In the genomic region with DNA sequence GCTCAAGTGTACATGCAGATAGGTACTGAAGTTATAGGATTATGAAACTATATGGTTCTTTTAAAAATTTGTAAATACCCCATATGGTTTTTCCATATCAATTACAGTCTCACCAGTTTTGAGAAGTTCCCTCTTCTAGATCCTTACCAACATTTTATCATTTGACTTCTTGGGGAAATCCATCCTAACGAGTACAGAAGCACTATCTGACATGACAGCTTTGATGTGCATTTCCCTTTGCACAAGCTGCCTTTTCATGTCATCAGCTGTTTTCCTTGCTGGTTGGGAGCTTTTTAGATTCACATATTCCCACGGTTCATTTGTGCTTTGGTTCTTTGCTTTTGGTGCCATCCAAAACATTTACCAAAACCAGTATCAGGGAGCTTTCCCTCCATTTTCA, we compare ENCODE assay signal across 28 mouse cellular contexts.
"Had no signal": no experiment of that assay in that cellular context is flagged by ENCODE, and none has a peak within 500 bp of the region (broad histone marks: within the 10 kb centered on the region; RNA-seq: fewer than 3 reads in every experiment).

No protein-coding gene starts in this region.

- H3K27me3 ChIP-seq: limb, embryonic 12.5 days; limb, embryonic 13.5 days; limb, embryonic 15.5 days; liver, embryonic 12.5 days; liver, embryonic 13.5 days; liver, embryonic 15.5 days; lung, embryonic 15.5 days; megakaryocyte, embryonic 14.5 days; midbrain, embryonic 12.5 days; midbrain, embryonic 13.5 days; midbrain, embryonic 15.5 days; neural tube, embryonic 12.5 days had no signal

- H3K9me3 ChIP-seq: limb, embryonic 10.5 days; limb, embryonic 15.5 days; liver, embryonic 12.5 days; liver, embryonic 13.5 days; liver, embryonic 15.5 days; lung, embryonic 15.5 days; megakaryocyte, embryonic 14.5 days; midbrain, embryonic 15.5 days had no signal

- H3K9ac ChIP-seq: limb, embryonic 12.5 days; limb, embryonic 13.5 days; limb, embryonic 15.5 days; liver, embryonic 12.5 days; liver, embryonic 13.5 days; liver, embryonic 14.5 days; liver, embryonic 15.5 days; liver, postnatal 0 days; lung, embryonic 14.5 days; lung, embryonic 15.5 days; midbrain, embryonic 12.5 days; midbrain, embryonic 13.5 days; midbrain, embryonic 15.5 days; neural tube, embryonic 12.5 days had no signal

- H3K27ac ChIP-seq: limb, embryonic 10.5 days; limb, embryonic 12.5 days; limb, embryonic 13.5 days; limb, embryonic 15.5 days; liver, embryonic 12.5 days; liver, embryonic 13.5 days; liver, embryonic 14.5 days; liver, embryonic 15.5 days; lung, embryonic 15.5 days; macrophage; midbrain, embryonic 10.5 days; midbrain, embryonic 12.5 days; midbrain, embryonic 13.5 days; midbrain, embryonic 15.5 days; neural tube, embryonic 12.5 days had no signal

- H3K36me3 ChIP-seq: liver, embryonic 15.5 days; lung, embryonic 15.5 days; midbrain, embryonic 13.5 days; midbrain, embryonic 15.5 days had no signal

- DNase-seq: left cerebral cortex, postnatal 4 days; liver; liver, embryonic 13.5 days; liver, postnatal 0 days; lung, adult 18-20 months; lung, adult 2 months; lung, embryonic 14.5 days; lung, postnatal 10 days; lung, postnatal 14 days; lung, postnatal 36 days; lung, postnatal 4 days; midbrain, embryonic 14.5 days had no signal

- H3K4me3 ChIP-seq: limb, embryonic 10.5 days; limb, embryonic 12.5 days; limb, embryonic 13.5 days; limb, embryonic 15.5 days; liver, embryonic 12.5 days; liver, embryonic 13.5 days; liver, embryonic 15.5 days; lung, embryonic 15.5 days; megakaryocyte, embryonic 14.5 days; midbrain, embryonic 10.5 days; midbrain, embryonic 12.5 days; midbrain, embryonic 13.5 days; midbrain, embryonic 15.5 days; myocyte; neural tube, embryonic 12.5 days had no signal
